Mouse (Mus musculus) liver, adult 2 months (tissue): ENCODE data around the gene Dnmt3a.

Experiments used
- CTCF ChIP-seq: fragments of 200-500 bp; IDR thresholded peaks from 2 replicates; pipeline ENCODE4 v1.5.1; 2011; ENCODE audit warnings: low read depth, low read length, control low read depth
- POLR2A ChIP-seq: fragments of 200-500 bp; IDR thresholded peaks from 2 replicates; pipeline ENCODE4 v1.6.1; 2011; ENCODE audit warnings: low read length, control low read depth; ENCODE audit not compliant: insufficient read depth; ENCODE audit errors: extremely low read depth

GRCm38 (mm10) chr12:3795569-3795968, 10.2 kb upstream of the Dnmt3a start:
- no peak for TF ChIP-seq CTCF
- no peak for TF ChIP-seq POLR2A
